ENCODE assay signal across 9 mouse cellular contexts in genomic region chr9:8002806-8003205, GRCm38 (mm10). TPM values are rescaled to one million over a fixed set of nuclear protein-coding genes. Genes with fewer than 3 reads are reported as not detected.
DNase-seq lines count a peak whose midpoint lies in the region; ATAC-seq lines count a peak whose summit lies in the region.
"Had no signal": no experiment of that assay in that cellular context is flagged by ENCODE, and none has a peak within 500 bp of the region (broad histone marks: within the 10 kb centered on the region; RNA-seq: fewer than 3 reads in every experiment).

No protein-coding gene starts in this region.

- peaks cover 9% of the 10 kb centered on the region; the same call in 1 of the 2 replicates for H3K4me1 ChIP-seq in heart, embryonic 10.5 days
- no peaks in the 10 kb centered on the region for H3K4me1 ChIP-seq in brown adipose tissue, adult 24 weeks (ENCODE audit: control insufficient read depth, insufficient read depth, insufficient read length, low read length)
- H3K4me1 ChIP-seq in hindbrain, embryonic 12.5 days, result peaks cover 3% of the 10 kb centered on the region
- peaks cover 37% of the 10 kb centered on the region for H3K4me1 ChIP-seq in midbrain, embryonic 10.5 days

- no peak for DNase-seq in heart, embryonic 10.5 days (ENCODE audit: low spot score)
- DNase-seq in heart, adult 9 months (ENCODE audit: low spot score in 2 of 2), result no peak
- DNase-seq in midbrain, embryonic 10.5 days (ENCODE audit: low spot score), result peak; percentile 21
- no peak for DNase-seq in right cerebral cortex, adult 18-20 months
- DNase-seq in layer of hippocampus, adult 9-11 months, result no peak

- WGBS in heart, embryonic 10.5 days, result 3% methylated on average over 12 of the region's 12 CpGs
- 3% methylated on average over 12 of the region's 12 CpGs for WGBS in hindbrain, embryonic 12.5 days
- WGBS in midbrain, embryonic 10.5 days, result 6% methylated on average over 12 of the region's 12 CpGs

- peak overlapping the region; percentile 96 for H3K4me3 ChIP-seq in heart, embryonic 10.5 days
- H3K4me3 ChIP-seq in brown adipose tissue, adult 24 weeks (ENCODE audit: insufficient read depth, low read depth, low read length), result peak overlapping the region; percentile 89
- peak overlapping the region; percentile 81 for H3K4me3 ChIP-seq in hindbrain, embryonic 12.5 days
- peak overlapping the region; percentile 94 for H3K4me3 ChIP-seq in midbrain, embryonic 10.5 days

- peaks cover 36% of the 10 kb centered on the region for H3K36me3 ChIP-seq in heart, embryonic 10.5 days
- H3K36me3 ChIP-seq in hindbrain, embryonic 12.5 days, result peaks cover 3% of the 10 kb centered on the region; the same call in 1 of the 2 replicates
- H3K36me3 ChIP-seq in midbrain, embryonic 10.5 days, result peaks cover 37% of the 10 kb centered on the region

- H3K9ac ChIP-seq in hindbrain, embryonic 12.5 days, result peak overlapping the region; percentile 87

- no peak for ATAC-seq in hindbrain, embryonic 12.5 days (ENCODE audit: low FRiP score)
- no peak for ATAC-seq in megakaryocyte-erythroid progenitor cell, adult 5-6 weeks (replicated peaks; ENCODE audit: low FRiP score, low TSS enrichment, poor library complexity, severe bottlenecking)

- peak overlapping the region; percentile 87 for H3K4me2 ChIP-seq in hindbrain, embryonic 12.5 days (replicated peaks)

- H3K27ac ChIP-seq in heart, embryonic 10.5 days, result peak overlapping the region; percentile 99
- H3K27ac ChIP-seq in brown adipose tissue, adult 24 weeks (replicated peaks; ENCODE audit: low read depth, low read length), result peak overlapping the region; percentile 76; the same call in 1 of the 2 replicates
- no peak overlapping the region for H3K27ac ChIP-seq in hindbrain, embryonic 12.5 days
- peak overlapping the region; percentile 98 for H3K27ac ChIP-seq in midbrain, embryonic 10.5 days (replicated peaks)

- H3K9me3 ChIP-seq in heart, embryonic 10.5 days, result no peaks in the 10 kb centered on the region
- no peaks in the 10 kb centered on the region for H3K9me3 ChIP-seq in hindbrain, embryonic 12.5 days (replicated peaks)
- no peaks in the 10 kb centered on the region for H3K9me3 ChIP-seq in midbrain, embryonic 10.5 days (replicated peaks)

- H3K27me3 ChIP-seq in heart, embryonic 10.5 days (ENCODE audit: insufficient read depth, poor library complexity, severe bottlenecking), result no peaks in the 10 kb centered on the region
- no peaks in the 10 kb centered on the region for H3K27me3 ChIP-seq in hindbrain, embryonic 12.5 days
- no peaks in the 10 kb centered on the region for H3K27me3 ChIP-seq in midbrain, embryonic 10.5 days (ENCODE audit: low read depth, poor library complexity, severe bottlenecking)

RNA-seq across cellular contexts. Expression of gene Yap1, which starts 1.6 kb away (rescaled TPM):
- 29.3 and 41.3 TPM in 2 replicates for polyA plus RNA-seq in heart, embryonic 10.5 days (2016; fragmentation: Nextera tagmentation; extraction: Ambion mirVana)
- 25.6 and 60.3 TPM in 2 replicates for polyA plus RNA-seq in brown adipose tissue, adult 24 weeks (2012; ENCODE audit: insufficient read depth, insufficient read length, missing spikeins)
- 32.1 and 35.6 TPM in 2 replicates for polyA plus RNA-seq in hindbrain, embryonic 12.5 days (2016; fragmentation: Nextera tagmentation; extraction: Ambion mirVana)
- polyA plus RNA-seq in midbrain, embryonic 10.5 days (2016; fragmentation: Nextera tagmentation; extraction: Ambion mirVana), result 25.4 and 31.3 TPM in 2 replicates
- 0.24 TPM in 1 of 2 replicates, not detected in the other for total RNA-seq in megakaryocyte-erythroid progenitor cell, adult 5-6 weeks (2014; fragmentation: Nextera tagmentation)
- total RNA-seq in megakaryocyte-erythroid progenitor cell, adult 5-6 weeks (2017), result not detected in 2 replicates
- total RNA-seq: MEL had no signal

RNA-seq across cellular contexts. Expression of gene Cfap300, which starts 39.8 kb away (rescaled TPM):
- 11.4 and 12.0 TPM in 2 replicates for polyA plus RNA-seq in heart, embryonic 10.5 days (2016; fragmentation: Nextera tagmentation; extraction: Ambion mirVana)
- 1.9 and 2.1 TPM in 2 replicates for polyA plus RNA-seq in brown adipose tissue, adult 24 weeks (2012; ENCODE audit: insufficient read depth, insufficient read length, missing spikeins)
- polyA plus RNA-seq in hindbrain, embryonic 12.5 days (2016; fragmentation: Nextera tagmentation; extraction: Ambion mirVana), result 15.7 and 18.8 TPM in 2 replicates
- 18.4 and 19.4 TPM in 2 replicates for polyA plus RNA-seq in midbrain, embryonic 10.5 days (2016; fragmentation: Nextera tagmentation; extraction: Ambion mirVana)
- total RNA-seq in megakaryocyte-erythroid progenitor cell, adult 5-6 weeks (2014; fragmentation: Nextera tagmentation), result not detected in 2 replicates
- total RNA-seq in megakaryocyte-erythroid progenitor cell, adult 5-6 weeks (2017), result 1.9 TPM in 1 of 2 replicates, not detected in the other
- total RNA-seq: MEL had no signal
